Mouse (Mus musculus): ENCODE results near the gene Msgn1.

Msgn1 gene

DNA sequence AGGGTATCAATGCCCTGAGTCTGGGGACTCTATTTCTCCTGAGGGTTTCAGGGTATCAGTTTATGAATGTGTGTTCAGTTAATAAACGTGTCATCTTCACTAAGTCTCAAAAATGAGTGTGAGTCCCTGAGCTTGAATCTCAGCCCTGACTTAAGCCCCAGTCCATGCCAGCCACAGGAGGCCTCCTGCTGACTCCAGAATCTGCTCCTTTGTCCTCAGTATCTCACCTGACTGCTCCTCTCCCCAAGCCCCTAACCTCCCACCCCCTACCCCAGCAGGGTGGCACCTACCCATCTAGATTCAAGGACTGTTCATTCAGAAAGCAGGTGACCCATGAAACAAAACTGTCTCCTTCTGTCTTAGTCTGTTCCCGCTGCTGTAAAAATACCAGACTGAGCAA lies 10.2 kb downstream of the Msgn1 start:
- no peak for DNase-seq (ENCODE audit: low spot score)

DNA sequence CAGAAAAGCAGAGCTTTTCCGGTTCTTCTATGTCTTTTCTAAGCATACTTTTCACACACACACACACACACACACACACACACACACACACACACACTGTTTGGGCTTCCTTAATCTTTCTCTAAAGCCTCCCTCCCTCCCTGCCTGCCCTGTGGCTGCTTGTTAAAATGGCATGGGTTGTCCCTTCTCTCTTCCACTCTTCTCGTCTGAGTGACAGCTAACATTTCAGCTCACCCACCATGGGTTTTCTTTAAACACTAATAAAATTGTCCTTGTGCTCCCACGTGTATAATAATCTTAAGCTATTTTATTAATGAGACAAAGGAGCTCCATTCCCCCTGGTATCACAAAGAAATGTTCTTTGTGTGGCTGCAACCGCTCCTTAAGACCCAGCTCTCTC lies 10.7 kb downstream of the Msgn1 start:
- DNase-seq (ENCODE audit: low spot score) = no peak

DNA sequence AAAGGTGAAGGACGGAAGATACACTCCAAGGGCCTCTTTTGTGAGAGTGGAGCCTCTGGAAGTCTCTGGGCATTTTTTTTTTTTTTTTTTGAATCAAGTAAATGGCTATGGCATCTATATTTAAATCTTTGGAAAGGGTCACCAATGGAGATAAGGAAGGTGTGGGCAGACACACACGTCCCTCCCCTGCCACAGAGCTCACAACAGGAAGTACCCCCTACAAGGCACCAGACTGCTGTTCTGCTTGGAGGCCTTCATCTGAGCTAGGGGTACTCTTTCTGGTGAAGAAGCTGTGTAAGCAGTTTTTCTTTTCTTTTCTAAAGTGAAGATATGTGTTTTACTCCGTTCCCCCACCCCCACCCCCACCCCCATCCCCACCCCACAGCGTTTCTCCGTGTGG lies 11.9 kb downstream of the Msgn1 start:
- DNase-seq (ENCODE audit: low spot score) = no peak

DNA sequence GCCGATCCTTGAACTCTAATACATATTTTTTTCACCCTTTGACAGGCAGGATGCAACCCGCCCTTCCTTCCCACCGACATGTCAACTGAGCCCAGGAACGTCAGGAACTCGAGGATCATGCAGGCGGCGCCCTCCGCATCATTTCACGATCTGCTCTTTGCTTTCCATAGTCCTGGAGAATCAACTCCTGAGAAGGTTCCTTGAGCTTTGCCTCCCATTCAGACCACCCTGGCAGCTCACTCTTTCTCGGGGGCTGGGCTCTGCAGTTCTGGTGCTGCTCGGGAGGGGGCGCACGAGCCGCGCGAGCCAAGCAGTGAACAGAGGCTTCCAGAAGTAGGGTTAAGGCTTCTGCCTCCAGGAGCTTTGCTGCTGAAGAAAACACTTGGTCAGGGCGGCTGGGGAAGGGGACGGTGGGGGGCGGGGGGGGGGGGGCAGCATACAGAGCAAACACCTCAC lies 12.6 kb downstream of the Msgn1 start:
- peak; percentile 43 for DNase-seq (ENCODE audit: low spot score)

DNA sequence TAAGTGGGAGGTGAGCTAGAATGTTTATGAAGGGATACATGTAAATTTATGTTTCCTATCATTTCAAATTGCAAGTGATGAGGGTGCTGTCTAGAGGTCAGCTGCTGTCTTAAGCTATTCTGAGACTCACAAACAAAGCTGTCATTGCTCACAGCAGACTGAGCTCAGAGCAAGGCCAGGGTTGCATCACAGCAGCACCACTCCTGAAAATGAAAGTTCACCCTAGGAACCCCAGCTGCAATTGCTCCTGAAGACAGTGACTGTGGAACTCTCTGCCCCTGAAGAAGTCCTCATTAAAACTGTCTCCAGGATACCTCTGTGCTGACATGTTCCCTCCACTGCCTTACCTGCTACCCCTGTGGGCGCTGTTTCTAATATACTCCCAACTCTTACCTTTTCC lies 13.7 kb downstream of the Msgn1 start:
- no peak for DNase-seq (ENCODE audit: low spot score)

DNA sequence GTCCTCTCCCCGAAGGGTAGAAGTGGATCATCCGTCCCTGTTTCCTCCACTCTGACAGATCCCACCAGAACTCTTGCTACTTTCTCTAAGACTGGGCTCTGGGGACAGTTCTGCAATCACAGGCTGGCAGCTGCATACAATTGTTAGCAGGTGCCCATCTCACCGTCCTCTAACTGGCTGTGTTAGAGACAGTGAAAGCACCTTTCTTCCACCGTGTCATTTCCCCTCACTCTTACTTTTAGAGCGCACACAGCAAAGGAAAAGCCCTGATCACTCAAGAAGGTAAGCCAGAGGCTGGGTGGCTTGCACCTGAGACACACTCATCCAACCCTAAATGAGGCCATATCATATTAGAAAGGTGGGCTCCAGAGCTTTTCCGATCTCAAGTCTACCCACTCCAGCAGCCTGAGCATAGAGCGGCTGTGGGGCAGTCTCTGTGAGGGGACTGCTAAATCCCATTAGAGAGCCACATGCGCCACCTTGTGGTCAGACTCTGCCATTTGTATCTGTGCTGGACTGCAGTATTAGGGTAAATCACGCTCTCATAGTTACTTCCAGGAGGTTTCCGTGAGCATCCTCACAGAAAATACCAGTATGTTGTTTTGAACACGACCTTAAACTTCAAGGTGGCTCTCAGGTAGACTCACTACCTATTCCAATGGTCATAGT lies 30.2 kb downstream of the Msgn1 start:
- peak; percentile 65 for DNase-seq (ENCODE audit: low spot score)

DNA sequence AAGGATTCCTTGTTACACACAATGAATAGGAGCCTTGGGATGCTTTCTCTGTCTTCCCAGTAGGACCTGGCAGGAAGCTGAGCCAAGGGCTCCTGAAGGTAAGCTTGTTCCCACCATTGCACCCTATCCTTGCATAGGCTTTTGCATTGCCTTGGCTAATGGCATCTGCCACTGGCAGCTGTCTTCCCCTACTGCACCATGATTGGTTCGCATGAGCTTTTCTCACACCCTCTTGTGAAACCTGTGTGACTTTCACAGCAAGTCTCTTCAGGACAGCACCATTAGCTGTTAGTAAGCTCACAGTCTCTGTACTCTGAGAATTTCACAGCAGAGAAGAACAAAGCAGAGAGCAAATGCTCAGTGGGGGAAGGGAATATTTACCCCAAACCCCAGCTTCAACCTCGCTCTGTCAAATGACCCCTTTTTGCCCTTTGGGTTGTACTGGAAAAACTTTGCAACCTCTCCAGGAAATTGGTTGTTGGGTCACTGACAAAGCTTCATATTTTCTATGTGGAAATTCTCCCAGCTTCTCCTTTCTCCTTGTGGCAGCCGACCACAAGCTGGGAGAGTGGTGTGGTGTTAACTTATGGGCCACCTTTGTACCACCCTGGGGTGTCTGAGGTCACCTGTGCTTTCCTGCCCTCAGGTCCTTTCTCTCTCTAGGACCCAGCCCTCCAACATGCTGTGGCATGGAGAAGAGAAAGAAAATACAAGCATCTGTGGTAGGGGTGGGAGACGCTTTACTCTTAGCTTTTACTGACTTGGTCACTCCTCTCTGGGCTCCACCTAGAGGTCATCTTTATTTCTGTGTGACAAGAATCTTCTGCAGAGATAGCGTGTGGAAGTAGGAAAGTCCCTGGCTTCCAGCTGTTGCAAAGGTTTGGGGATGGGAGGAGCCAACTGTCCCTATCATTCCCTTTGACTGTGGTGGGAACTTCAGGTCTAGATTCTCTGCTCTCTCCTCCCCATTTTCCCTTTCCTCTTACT lies 31.1 kb downstream of the Msgn1 start:
- DNase-seq (ENCODE audit: low spot score) = no peak

DNA sequence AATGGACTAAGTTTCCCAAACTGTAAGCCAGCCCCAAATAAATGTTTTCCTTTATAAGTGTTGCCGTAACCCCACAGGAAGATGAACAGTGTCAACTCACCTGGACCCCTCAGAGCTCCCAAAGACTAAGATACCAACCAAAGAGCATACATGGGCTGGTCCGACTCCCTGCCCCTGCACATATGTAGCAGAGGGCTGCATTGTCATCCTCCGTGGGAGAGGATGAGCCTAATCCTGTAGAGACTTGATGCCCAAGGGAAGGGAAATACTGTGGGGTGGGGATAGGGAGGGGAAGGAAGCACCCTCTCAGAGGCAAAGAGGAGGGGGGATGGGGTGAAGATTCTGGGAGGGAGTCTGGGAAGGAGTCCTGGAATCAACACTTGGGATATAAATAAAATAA lies 50.1 kb downstream of the Msgn1 start:
- DNase-seq (ENCODE audit: low spot score) = no peak
